Mouse (Mus musculus): ENCODE results near the gene Mbd3. TPM values are rescaled to one million over a fixed set of nuclear protein-coding genes. Genes with fewer than 3 reads are reported as not detected.
A peak's percentile ranks its signal among the peaks of the same experiment; 100 is the strongest.

Gene Mbd3
- total RNA-seq, 2 experiments from 2014 or later: 85.2 to 88.9 TPM

DNA sequence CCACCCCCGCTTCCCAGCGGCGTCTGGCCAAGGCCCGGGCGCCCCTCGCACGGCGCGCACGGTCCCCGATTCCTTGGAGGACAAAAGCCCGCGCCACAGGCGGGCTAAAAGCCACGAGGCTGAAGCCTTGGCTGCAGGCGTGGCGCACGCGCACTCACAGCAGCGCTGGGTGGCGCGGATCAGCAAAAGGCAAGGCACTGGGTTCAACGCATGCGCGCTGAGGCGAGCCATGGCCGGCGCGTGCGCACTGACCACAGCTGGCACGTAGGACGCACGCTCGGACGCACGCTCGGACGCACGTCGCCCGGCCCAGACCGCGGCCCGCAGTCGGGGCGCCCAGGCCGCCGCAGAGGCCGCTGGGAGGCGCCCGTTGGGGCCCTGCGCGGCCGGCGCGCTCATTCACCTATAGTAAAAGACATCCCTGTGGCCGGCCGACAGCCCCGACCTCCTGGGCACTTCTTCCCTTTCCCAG is 595 bp downstream of the Mbd3 start:
- intact Hi-C loops (cut with DNase I): no loop called here
- DNase-seq (ENCODE audit: low spot score): peak; percentile 96

DNA sequence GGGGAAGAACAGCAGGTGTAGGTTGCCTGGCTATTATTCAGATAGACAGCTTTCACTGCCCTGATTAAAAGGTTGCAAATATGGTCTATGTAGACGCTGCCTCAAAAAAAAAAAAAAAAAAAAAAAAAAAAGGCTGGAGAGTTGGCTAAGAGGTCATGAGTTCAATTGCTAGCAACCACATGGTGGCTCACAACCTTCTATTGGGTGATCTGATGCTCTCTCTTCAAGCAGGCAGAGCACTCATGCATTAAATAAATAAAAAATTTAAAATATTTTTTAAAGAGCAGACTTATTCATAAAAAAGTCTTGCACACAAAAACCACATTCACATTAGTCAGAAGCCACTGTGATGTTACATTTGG is 1.2 kb downstream of the Mbd3 start:
- intact Hi-C loops (cut with DNase I): no loop called here
- DNase-seq (ENCODE audit: low spot score): no peak

DNA sequence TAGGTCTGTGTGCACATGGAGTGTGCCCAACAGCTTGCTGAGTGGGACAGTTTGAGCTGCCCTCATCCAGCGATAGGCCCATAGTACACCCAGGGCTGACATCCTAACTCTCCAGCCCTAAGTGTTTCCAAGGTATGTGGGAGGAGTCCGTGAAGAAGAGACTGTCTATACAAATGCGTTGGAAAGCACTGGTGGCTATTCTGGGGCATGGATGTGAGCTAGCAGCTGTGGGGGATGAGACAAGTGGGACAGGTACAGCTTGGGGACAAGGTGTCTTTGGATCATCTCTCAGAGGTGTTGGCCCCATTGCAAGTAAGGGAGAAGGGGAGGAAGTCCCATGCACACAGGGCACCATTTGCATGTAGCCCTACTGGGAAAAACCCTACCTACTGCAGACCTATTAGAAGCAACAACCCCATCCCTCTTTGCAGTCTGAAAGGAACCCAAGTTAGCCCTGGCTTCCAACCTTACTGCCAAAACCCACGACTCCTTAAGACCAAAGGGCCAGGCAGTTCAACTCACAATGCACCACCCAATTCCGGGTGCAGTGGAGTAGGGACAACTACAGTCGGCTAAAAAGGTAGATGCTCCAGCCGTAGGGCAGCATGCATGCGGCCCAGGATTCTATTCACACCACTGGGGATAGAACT is 1.7 kb downstream of the Mbd3 start:
- DNase-seq (ENCODE audit: low spot score): no peak
- intact Hi-C loops (cut with DNase I): no loop called here

DNA sequence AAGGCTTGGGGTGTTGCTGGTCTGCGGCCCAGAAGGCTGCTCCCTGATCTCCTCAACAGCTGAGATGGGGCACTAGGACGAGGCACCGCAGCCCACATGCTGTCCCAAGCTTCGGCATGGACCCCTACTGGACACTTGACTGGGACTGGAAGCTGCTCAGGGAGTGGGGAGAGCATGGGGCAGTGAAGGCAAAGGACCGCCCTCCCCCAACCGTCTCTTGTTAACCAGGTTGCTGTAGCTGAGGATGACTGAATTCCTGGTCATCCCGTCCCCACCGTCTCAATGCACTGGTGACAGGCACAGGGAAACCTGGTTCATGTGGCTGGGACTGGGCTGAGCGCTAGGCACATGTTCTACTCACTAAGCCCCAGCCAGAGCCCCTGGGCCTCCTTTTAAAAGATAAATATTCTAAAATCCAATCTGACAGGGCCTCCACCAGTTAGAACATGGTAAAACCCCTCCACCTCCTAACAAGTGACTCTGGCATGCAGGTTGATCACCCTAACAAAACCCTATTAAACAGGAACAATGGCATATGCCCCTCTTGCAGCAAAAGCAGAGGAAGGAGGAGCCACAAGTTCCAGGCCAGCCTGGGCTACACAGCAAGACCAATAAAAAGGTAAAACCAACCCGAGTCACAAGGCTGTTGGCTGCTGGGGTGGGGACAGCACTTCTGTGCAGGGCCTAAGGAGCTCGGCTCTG is 2.4 kb downstream of the Mbd3 start:
- DNase-seq (ENCODE audit: low spot score): no peak
- intact Hi-C loops (cut with DNase I): no loop called here

DNA sequence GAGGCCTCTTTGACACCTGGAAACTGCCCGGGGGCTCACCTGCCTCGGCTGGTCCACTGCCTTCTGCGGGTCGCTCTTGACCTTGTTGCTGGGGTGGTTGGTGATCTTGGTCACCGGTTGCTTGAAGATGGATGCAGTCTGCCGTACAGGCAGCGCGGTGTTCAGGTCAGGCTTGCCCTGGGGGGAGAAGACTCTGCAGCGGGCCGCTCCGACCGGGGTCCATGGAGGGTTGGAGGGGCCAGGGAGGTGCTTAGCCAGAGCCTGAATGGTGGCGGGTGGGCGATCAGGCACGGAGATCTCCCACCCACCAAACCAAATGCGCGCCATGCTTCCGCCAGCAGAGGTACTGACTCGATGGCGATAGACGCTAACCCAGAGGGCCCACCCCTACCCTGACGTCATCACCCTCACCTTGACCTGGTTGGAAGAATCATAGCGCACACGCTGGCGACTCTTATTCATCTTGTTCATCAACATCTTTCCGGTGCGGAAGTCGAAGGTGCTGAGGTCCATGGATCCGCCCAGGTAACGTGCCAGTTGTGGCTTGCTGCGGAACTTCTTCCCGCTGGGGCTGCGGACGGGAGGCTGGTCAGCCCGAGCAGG is 4.2 kb downstream of the Mbd3 start:
- DNase-seq (ENCODE audit: low spot score): no peak
- intact Hi-C loops (cut with DNase I): no loop called here

DNA sequence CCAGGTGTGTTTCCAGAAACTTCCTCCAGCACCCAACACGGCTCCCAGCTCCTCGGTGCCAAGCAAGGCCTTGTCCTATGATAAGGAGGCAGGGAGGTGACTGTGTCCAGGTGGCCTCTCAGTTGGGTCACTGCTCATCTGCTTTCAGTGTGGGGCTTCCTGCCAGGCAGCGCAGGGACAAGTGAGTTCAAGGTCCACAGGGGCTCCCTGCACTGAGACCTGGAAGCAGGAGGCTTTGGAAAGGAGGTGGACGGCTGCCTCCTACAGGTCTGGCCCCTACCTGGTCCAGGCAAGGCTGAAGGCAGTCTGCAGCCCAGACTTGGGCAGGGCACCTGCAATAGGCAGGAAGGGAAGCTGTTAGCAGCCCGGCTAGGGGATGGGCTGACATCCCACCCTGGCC is 6.7 kb downstream of the Mbd3 start:
- intact Hi-C loops (cut with DNase I): no loop called here
- DNase-seq (ENCODE audit: low spot score): no peak

DNA sequence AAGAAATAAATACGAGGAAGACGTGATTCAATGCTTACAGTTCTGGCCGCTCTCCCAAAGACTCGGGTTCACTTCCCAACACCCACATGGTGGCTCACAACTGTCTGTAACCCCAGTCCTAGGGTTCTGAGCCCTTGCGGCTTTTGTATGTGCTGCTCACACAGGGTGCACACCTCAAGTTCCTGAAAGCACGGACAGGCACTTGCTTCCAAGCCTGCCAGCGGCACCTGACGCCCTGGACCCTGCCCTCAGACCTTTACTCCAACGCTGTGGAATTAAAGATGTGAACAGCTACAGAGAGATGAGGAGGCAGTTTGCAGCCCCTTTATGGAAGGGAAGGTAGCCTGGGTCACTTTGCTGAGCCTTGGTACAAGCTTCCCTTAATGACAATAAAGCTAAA is 8.7 kb downstream of the Mbd3 start:
- intact Hi-C loops (cut with DNase I): no loop called here
- no peak for DNase-seq (ENCODE audit: low spot score)

DNA sequence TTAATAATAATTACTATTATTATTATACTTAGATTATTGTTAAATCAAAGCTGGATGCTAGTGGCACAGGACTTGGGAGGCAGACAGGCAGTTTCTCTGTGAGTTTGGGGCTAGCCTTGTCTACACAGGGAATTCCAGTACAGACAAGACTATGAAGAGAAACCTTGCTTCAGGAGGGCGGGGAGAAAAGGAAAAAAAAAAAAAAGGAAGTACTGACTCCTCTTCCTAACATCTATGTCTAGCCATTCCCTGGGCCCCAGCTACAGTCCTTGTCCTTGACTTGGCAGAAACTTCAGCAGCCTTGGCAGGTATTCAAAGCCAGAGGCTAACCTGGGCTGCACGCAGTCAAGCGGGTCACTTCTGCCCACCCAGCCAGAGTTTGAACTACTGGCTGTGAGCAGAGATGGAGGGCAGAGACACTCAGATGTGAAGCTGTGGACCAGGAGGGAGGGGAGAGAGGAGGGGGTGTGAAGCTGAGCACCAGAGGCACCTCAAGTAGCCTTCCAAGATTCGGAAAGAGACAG is 10.1 kb downstream of the Mbd3 start:
- intact Hi-C loops (cut with DNase I): no loop called here
- DNase-seq (ENCODE audit: low spot score): no peak

DNA sequence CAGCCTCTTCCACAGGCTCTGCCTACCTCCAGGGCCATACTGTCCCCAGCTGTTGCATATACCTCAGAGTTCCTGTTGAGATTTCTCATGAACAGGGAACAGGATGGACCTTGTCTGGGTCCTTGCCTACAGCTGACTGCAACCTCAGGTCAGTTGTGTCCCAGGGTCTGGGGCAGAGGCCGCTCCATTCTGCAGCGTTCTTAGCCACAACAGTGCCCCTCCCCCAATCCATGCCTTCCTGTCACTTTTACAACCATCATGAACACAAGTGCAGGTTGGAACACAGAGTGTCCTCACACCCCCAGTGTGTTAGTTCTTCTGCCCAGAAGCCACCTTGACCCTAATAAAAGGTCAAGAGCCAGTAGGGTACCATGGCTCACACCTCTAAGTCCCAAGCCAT is 10.6 kb downstream of the Mbd3 start:
- DNase-seq (ENCODE audit: low spot score): no peak
- intact Hi-C loops (cut with DNase I): no loop called here

DNA sequence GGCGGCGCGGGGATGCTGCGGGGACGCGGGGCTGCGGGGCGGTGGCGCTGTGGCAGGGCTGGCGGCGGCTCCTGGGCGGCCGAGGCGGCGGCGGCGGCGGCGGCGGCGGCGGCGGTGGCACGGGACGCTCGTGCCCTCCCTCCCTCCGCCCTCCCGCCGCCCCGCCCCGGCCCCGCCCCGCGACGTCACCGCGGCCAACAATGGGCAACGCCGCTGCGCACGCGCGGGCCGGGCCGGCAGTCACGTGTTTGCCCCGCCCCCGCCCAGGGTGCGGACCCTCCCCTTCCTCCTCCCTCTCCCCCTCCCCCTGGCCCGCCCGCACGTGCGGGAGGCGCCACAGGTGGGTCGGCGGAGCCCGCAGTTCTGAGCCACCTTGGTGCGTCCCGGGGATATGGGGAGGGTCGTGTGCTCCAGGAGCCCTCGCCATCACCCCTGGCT is 11.8 kb downstream of the Mbd3 start, which contains the start of gene Mex3d:
Gene Mex3d, minus strand, starts transcription at position 138 of the 438 bp plus-strand sequence.
- peak; percentile 77 for DNase-seq (ENCODE audit: low spot score)
- intact Hi-C loops (cut with DNase I): no loop called here

DNA sequence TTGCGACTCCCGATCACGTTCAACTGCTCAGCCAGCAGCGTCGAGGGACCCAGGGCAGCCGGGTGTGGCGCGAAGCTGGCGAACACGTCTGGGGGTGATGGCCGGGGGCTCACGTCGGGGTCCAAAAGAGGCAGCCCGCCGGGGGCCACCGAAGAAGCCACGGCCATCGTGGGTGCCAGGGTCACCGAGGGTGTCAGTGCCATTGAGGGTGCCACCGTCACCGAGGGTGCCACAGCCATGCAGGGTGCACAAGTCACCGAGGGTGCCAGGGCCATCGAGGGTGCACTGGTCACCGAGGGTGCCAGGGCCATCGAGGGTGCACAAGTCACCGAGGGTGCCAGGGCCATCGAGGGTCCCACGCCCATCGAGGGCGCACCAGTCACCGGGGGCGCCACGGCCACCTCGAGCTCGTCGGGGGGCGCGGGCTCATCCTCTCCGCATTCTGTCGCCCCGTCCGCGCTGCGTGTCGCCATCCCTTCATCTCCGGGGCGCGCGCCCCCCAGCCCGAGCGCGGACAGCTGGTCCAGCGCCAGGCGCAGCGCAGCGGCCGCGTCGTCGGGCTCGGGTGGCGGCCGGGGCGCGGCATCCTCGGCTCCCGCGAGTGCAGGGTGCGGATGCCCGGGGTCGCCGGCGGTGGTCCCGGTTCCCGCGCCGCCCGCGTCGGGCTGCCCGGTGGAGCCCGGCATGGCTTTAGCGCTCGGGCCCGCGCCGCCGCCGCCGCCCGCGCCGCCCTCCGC is 12.4 kb downstream of the Mbd3 start:
- no peak for DNase-seq (ENCODE audit: low spot score)

DNA sequence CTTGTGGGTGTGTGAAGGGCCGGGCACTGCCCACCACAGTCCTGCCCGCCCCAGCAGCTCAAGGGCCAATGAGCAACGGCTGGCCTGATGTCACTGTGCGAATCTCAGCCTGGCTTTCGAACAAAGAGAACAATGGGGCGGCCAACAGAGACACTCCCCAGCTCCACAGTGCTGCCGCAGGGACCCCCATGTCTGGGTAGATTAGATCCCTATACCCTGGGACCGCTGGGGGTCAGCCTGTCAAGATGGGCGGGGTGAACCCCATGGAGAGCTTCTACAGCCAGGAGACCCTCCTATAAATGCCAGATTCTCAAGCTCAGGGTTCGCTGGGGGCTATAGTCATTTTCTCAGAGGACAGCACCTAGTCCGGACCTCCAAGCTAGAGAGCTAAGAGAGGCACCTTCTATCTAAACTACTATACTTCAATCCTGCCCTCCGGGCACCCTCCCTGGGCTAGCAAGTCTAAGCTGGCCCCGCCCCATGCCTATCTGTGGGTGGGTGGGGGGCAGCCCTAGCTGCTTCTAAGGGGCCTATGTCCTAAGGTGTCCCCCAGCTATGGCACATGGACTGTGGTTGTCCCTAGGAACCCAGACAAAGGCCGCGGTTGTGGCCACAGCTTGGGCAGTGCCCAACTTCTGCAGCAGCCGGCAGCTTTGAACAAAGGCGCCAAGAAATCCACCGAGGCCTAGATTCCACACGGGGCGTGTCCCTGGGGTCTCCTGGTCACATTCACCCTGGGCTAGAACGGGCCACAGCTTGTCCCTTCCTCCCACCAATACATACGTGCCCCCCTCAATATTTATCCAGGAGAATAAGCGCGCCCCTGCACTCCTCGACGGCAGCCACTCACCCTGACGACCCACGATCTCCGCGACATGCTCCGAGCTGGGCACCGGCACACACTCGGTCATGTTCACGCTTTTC is 13.3 kb downstream of the Mbd3 start:
- intact Hi-C loops (cut with DNase I): no loop called here
- no peak for DNase-seq (ENCODE audit: low spot score)

More for the DNA sequence above, 12.4 kb downstream of the Mbd3 start:
- intact Hi-C loops (cut with DNase I): no loop called here

DNA sequence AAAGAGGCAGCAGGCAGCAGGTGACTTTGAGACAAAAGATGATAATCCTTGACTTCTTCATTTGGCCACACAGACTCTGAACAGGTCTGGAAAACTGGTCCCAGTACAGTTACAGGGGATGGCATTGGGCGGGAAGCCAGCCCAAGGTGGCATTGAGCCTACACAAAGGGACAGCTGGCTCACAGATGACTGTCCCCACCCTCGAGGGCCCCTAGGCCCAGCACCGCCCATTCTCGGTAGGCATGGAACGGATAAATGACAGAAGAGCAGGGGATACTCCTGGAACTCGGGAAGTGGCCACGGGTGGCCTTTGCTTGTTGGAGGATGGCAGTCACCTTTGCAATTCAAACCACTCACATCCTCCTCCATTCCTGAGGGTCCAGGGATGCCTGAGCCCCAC is 14.0 kb downstream of the Mbd3 start:
- intact Hi-C loops (cut with DNase I): no loop called here

DNA sequence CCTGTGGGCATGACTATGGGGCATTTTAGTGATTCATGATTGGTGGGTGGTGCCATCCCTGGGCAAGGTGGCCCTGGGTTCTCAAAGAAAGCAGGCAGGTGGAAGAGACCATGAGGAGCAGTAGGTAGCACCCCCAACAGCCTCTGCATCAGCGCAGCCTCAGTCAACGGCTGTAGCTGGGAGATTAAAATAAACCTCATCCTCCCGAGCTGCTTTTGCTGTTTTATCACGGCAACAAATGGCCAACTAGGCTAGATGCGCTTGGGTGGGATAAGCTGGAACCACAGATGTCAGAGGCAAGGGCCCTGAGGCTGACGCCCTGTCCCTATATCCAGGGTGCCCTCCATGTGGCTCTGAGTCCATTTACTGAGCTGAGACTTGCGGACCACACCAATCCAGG is 14.6 kb downstream of the Mbd3 start:
- intact Hi-C loops (cut with DNase I): no loop called here
- DNase-seq (ENCODE audit: low spot score): no peak

More for the DNA sequence above, 14.0 kb downstream of the Mbd3 start:
- DNase-seq (ENCODE audit: low spot score): no peak

DNA sequence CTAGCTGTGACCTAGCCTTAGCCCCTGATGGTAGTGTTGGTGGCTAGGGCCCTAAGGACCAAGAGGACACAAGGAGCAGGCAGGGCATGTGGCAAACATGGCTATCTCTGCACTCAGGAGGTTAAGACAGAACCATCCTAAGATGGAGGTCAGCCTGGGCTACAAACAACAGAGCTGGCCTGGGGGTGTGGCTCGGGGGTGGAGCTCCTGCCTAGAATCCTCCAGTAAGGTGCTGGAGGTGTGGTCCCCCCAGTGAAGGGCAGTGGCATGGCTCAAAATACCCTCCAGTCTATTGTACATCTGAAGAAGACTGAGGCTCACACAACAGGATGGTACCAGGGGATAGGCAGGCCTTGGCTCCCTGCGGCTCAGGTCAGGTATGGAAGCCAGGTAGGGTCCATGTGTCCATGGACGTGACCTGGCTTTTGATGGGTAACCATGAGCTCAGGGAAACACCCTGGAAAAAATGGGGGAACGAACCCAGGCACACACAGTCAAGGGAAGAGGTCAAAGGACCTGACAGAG is 15.2 kb downstream of the Mbd3 start:
- intact Hi-C loops (cut with DNase I): no loop called here
- no peak for DNase-seq (ENCODE audit: low spot score)

DNA sequence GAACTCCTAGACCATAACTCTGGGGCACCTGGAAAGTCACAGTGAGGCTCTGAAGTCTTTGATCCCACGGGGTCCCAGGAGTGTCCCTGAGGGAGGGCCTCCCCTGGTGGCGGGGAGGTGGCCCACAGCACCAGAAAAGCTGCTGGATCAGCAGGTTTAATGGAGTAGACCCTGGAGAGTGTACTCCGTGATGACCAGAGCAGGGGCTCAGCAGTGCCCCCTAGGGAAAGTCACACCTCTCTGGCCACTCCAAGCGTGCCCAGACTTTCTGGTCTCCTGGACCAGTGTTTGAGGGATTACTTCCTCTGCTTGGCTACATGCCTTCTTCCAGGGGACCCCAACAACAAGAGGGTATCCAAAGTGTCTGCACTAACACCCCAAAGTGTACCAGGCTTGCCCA is 15.9 kb downstream of the Mbd3 start:
- intact Hi-C loops (cut with DNase I): no loop called here
- DNase-seq (ENCODE audit: low spot score): no peak

DNA sequence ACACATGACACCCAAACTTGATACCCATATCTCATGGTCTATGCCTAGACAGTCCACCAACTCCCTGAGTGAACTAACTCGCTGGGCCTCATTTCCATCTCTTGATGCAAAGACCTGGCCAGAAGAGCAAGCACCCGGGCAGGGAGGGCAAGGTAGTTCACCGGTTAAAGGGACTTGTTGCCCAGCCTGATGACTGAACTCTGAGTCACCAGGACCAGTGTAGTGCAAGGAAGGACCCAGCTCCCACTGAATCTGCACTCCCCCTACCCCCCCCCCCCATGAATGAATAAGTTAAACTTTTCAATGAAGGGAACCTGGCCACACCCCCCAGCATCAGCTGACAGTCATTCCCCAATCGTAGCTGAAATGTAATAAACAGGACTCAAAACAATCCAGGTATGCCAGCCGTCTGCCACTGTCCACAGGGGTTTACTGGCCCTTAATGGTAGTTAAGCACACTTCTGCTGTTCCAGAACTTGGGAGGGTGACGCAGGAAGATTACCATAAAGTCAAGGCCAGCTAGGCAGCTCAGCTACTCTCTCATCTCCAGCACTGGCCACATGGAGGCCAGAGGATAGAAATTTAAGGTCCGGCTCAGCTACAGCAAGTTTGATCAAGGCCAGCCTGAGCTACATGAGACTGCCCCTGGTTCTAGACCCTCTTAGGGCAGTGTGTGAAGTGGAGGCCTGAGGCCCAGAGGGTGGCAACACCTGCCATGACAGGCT is 16.5 kb downstream of the Mbd3 start:
- DNase-seq (ENCODE audit: low spot score): no peak
- intact Hi-C loops (cut with DNase I): no loop called here

DNA sequence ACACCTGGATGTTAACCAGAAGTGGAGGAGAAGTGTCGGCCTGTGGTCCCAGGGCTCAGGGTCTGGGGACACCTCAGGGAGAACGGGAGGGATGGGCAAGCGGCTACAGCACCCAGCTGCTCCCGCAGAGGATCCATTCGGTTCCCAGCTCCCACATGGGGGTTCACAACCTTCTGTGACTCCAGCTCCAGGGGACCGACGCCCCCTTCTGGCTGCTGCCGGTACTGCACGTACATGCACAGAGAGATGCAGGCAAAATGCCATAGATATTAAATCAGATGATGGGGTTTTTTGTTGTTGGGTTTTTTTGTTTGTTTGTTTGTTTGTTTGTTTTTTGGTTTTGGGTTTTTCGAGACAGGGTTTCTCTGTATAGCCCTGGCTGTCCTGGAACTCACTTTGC is 21.6 kb downstream of the Mbd3 start:
- DNase-seq (ENCODE audit: low spot score): no peak
- intact Hi-C loops (cut with DNase I): loop anchor here (2.0 to 10.0 kb wide), 2 partner anchors 59 to 203 kb away; partner anchors contain the start of genes 1600002K03Rik and Efna2

Data from heart, postnatal 25 days (tissue).